Mouse (Mus musculus): Measurements from ENCODE around the gene Ttc9.

The Ttc9 gene

DNA sequence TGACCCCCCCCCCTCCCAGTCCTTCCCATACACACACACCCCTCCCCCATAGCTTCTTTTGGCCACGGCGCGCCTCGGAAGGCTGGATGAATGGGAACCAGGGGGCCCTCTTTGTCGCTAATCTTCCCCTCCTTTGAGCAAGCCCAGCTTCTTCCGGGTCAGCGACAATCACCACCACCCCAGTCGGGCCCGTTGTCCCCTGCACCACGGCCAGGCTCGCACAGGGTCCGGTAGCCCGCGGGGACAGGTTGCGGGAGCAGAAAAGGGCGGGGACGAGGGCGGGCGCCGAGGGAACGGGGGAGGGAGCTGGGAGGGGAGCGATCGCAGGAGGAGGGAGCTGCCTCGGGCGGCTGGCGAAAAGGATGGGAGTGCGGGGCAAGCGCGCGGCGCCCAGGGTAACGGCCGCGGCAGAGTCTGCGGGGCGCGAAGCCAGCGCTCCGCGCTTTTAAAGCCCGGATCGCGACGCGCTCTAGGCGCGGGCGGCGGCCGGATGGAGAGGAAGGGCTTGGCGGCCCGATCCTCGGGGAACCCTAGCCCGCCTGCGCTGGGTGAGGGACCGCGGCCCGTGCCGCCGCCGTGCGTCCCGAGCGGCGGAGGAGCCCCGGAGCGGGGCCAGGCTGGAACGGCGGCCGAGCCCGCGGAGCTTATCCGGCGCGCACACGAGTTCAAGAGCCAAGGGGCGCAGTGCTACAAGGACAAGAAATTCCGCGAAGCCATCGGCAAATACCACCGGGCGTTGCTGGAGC is at the start of gene Ttc9:
Ttc9 (plus strand) TSS at position 335 of the 746 bp plus-strand sequence.
- no peak for DNase-seq (ENCODE audit: low spot score in 2 of 2)

DNA sequence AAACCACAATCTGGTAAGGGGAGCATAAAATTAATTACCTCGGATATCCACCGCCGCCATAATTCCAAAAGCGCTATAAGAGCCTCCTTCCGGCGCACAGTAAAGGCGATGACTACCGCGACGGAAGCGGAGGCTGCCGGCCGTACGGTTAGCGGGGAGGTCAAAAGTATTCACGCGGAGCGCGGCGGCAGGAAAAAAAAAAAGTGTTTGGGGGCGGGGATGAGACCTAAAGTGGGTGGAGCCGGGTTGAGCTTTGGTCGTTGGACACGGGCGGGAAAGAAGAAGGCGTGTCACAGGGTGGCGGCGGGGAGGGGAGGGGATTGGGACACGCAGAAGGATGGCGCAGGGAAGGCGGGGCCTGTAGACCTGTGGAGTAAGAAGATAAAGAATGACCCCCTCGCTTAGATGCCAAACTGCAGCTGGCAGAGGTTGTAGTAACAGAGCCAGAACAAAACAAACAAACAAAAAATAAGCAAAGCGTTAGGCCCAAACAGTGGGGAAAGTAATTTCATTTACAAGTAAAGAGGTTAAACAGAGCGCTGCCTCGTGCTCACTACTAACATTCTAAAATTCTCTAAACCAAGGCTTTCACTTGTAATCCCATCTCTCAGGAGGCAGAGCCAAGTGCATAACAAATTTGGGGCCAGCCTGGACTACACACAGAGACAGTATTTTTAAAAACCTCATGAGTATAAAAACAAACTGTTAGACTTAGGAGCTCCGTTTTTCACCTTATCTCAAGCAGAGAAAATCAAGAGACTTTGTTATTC is 36.0 kb upstream of the Ttc9 start, which contains the start of gene Med6:
Med6 (minus strand) TSS at position 107 of the 770 bp plus-strand sequence.
- DNase-seq (ENCODE audit: low spot score in 2 of 2) = peak; percentile 91 to 92

DNA sequence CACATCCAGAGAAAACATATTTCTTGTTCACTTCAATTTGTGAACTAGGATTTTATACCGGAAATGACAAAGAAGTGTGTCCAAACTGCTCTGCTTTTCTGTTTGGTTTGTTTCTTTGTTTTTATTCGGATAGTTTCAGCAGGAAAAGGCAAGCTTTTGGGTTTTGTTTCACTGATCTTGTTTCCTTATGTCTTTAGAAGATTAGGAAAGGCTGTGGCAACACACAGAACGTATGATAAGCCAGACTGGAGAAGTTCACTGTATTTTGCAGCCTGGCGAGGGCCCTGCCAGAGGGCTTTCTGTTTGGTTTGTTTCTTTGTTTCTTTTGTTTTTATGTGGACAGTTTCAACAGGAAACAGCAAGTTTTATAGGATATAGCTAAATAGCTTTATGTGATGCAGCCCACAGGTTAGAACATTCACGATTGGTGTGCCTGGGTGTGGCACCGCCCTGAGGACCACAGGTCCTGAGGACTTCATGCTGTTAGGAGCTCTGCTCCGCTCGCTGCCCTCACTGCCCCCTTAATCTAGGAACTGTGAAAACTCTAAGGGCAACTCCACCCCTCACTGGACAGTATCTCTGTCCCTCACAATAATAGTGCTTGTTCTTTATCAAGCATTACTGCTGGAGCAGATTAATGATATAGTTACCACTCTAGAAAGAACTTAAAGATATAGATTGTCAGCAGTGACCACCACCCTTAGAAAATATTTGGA is 34.3 kb upstream of the Ttc9 start:
- no peak for DNase-seq (ENCODE audit: low spot score in 2 of 2)

DNA sequence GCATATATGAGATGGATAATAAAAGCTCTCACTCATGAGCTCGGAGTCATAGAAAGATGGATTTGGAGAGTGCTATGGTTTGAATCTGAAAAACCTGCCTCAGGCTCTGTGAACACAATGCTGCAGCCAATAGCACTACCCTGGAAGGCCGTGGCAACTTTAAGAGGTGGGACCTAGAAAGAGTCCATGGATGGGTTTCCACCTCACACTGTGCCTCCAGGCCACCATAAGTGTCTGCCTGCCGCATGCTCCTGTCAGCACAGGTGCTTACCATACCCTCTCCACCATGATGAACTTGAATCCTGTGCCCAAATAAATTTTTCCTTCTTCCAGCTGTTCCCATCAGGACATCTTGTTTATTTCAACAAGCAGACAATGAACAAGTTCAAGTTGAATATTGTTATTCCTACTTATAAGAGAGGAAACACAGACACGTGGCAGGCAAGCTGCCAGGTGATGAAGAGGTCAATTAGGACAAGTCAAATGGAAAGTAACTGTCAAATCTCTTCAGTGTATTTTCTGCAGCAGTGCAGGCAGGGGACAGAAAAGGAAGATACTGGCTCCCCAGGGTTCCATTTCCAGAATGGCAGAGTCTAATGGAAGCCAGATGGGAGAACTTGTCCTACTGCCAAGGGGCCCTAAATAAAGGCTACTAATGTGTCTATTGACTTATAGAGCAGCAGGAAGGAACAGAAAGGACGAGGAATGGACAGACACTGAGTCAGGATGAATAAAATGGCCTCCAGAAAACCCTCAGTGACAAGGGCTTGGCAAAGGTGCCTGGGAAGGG is 25.9 kb upstream of the Ttc9 start:
- DNase-seq (ENCODE audit: low spot score in 2 of 2) = no peak

DNA sequence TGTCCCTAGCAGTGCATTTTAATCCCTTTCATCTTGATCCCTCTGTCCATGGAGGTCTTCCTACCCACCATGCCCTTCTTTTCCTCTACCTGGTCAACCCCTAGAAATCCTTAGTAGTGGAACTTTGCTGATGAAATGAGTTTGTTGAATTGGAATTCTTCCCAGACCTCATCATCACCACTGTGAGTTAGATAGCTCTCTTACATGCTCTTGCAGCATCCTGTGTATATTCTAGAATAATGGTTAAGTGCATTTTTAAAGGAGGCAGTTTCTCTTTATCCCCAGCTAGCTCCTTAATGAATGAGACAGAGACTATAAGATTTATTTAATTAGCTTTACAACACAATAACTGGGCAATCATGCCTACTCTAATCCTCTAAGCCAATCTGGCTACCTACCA is 21.6 kb upstream of the Ttc9 start:
- no peak for DNase-seq (ENCODE audit: low spot score in 2 of 2)

DNA sequence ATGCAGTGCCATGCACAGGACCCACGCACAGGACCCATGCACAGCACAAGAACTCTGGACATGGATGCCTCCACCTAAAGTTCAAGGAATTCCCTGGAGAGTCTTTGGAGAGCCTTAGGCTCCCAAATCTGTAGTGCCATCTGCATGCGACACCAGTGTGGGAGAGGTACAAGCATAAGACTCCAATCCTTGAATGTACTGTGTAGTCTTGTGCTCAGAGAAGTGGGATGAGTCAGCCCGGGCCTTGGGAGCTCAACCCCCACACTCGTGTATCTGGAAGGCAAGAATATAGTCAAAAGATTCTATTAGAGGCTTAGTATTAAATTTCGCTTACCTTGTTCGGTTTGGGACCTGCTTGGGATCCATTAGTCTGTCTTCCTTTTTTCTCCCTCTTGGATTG is 15.2 kb upstream of the Ttc9 start:
- no peak for DNase-seq (ENCODE audit: low spot score in 2 of 2)

DNA sequence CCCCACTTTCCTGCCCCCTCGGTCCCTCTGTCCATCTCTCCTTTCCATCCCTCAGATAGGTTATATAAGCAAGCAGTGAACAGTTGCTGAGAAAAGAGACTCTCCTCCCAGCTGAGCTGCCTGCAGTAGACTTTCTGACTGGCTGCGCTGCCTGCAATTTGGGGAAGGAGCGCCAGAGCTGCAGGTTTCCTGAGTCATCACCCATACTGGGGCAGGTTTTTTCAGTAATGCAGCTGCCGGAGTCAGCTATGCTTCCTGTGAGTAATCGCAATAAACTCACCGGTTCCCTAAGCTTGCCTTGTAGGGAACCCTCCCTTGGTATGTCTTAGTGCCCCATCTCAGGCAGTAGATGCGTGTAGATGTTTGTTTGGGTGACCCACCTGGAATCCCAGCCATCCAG is 14.1 kb upstream of the Ttc9 start:
- no peak for DNase-seq (ENCODE audit: low spot score in 2 of 2)

DNA sequence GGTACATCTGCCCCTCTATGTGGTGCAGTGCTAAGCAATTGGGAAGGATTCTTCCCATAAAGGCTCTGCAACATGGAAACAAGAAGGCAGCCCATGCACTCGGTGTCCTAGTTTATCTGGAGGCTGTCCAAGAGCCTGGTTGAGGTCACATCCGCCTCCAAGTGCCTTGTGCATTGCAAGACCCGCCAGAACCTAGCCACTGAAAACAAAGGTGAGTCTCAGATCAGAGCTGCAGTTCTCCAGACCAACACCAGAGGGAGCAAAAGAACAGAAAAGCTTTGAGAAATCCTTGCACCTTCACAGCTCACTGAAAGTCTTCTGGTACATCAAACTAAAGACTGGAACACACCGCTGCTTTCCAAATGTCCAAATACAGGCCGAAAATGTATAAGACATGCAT is 11.7 kb upstream of the Ttc9 start:
- DNase-seq (ENCODE audit: low spot score in 2 of 2) = peak; percentile 47 to 70

DNA sequence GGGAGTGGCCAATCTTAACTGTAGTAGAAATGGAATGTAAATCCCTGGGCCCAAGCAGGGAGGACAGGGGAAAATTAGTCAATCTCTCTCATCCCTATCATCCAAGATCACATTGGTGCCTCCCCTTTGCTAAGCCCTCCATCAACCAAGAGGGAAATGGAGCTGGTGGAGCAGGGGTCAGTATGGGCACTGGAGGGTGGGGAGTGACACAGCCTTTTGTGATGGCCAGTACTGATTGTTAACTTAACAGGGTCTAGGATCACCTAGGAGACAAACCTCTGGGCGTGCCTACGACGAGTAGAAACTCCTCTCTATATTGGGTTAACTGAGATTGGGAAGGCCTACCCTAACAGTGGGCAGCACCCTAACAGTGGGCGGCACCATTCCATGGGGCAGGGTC is 7.7 kb upstream of the Ttc9 start:
- no peak for DNase-seq (ENCODE audit: low spot score in 2 of 2)

DNA sequence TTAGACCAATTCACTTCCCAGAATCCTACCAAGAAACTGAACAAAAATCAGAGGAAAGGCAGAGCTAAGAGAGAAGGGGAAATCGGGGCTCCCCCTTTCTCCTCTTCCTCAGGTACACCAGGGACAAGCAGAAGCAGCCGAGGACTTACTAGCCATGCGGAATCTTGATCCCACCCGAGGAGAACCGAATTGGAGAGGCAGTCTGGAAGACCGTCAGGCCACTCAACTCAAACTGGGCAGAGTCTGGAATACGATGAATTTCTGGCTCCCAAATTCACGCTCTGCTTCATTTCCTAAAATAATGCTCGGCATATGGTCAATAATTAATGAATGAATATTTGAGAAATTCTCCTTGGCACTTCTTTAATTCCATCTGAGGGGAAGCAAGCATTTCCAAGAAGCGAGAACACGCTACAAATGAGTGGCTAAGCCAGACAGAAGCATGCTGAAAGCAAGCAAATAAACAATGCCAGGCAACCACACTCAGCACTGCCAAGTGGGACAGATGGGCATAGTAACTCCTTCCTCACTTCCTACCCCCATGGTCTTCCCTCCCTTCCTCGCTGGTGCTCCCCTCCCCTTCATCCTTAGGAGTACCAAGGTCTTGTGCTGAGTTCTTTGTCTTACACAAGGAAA is 4.7 kb upstream of the Ttc9 start:
- DNase-seq (ENCODE audit: low spot score in 2 of 2) = no peak

DNA sequence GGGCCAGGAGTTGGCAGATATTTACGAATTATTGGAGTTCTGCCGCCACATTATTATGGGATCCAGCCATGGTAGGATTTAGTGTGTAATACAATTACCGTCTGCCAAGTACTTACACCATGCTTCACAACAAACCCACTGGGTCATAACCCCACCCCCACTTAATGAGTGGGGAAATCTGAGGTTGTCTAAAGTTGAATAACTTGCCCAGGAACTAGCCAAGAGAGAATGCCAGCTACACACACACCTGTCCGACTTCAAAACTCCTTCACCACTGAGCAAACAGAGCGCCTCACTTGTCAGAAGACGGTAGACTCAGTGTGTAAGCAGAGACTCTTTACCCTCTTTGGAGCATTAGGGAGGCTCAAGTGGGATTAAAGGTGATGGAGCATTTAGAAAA is 3.6 kb upstream of the Ttc9 start:
- DNase-seq (ENCODE audit: low spot score in 2 of 2) = no peak

DNA sequence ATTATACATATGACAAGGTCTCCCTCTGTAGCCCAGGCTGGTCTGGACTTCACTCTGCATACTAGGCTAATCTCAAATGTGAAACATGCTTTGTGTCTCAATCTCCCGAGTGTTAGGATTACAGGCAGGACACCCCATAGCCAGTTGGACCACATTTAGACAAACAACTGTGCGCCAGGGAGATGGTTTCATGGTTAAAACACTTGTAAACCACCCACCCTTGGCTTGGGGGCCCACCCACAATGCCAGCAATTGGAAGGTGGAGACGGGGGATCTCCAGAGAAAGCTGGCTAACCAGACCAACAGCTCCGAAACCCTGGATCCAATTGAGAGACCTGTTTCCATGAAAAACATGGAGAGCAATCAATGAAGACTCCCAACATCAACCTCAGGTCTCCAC is 3.0 kb upstream of the Ttc9 start:
- no peak for DNase-seq (ENCODE audit: low spot score in 2 of 2)

DNA sequence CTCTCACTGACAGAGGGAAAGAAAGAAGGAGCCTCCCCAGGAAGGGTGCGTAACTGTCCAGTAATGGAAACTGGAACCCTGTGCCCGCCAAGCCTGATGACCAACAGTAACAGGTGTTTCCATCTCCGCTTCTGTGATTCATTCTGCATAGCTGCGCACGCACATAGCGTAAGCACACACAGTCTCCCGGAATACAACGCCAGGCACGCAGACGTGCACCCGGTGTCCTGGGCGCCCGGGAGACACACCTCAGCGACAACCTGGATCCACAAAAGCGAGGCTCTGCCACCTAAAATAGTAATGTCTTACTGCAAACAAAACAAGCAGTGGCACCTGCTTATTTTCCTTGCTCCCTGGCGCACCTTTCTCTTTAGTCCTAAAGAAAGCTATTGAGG is 532 bp upstream of the Ttc9 start:
- DNase-seq (ENCODE audit: low spot score in 2 of 2) = no peak

DNA sequence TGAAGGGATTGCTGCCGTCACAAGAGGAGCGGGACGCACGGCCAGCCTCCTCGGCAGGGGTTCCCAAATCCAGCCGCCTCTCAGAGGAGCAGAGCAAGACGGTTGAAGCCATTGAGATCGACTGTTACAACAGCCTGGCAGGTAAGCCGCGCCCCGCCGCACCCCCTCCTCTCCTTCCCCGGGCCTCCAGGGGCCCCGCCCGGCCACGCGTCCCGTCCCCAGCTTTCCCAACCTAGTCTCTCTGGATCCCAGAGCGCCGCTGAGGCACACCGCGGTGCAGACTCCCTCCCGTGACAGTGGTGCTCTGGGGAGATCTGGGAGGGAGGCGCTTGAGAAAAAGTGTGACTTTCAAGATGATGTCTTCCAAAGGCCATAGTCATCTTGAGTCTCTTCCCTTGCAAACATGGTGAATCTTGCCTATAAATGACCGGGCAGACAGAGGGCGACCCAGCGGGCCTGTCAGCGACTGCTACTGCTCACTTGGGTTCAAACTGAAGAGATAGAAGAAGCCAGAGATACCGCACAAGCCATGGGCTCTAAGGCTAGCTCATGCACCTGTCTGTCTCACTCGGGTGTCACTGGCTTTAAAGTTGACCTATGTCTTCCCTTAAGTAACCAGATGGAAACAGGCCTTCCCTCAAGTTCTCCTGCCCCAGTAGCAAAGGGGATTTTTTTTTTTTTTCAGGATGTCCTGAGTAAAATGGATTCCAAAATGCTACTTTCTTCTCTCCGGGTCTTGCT is 782 bp downstream of the Ttc9 start:
- no peak for DNase-seq (ENCODE audit: low spot score in 2 of 2)

DNA sequence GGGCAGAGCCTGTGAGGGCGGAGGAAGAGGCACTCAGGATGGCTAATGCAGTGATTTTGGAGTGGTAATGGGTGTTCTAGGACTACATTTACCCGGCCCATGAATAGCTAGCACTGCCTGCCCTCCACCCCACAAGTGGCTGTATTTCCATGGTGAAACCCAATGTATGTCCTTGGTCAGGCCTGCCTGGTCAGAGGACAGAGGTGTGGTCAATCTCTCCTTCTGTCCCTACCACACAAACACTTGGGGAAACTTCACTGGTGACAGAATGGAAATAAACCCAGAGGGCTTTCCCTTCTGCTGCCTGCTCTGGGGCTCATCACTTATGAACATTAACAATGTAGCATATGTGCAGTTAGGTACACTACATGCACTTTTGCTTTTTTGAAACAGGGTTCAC is 2.2 kb downstream of the Ttc9 start:
- no peak for DNase-seq (ENCODE audit: low spot score in 2 of 2)

DNA sequence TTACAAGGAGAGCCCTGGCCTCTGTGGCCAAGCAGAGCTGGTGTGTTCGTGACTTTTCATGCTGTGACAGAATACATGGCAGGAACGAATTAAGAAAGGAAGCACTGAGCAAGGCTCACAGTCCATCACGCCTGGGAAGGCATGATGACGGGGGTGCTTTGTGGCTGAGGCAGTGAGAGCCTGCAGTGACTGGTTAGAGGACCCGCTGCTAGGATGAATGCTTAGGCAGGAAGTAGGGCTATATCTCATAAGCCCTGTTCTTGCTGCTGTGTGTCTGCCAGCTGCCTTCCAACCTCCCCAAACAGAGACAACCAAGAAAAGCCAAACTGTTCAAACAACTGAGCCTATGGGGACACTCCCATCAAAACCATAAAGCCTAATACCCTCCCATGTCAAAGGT is 9.6 kb downstream of the Ttc9 start:
- no peak for DNase-seq (ENCODE audit: low spot score in 2 of 2)

DNA sequence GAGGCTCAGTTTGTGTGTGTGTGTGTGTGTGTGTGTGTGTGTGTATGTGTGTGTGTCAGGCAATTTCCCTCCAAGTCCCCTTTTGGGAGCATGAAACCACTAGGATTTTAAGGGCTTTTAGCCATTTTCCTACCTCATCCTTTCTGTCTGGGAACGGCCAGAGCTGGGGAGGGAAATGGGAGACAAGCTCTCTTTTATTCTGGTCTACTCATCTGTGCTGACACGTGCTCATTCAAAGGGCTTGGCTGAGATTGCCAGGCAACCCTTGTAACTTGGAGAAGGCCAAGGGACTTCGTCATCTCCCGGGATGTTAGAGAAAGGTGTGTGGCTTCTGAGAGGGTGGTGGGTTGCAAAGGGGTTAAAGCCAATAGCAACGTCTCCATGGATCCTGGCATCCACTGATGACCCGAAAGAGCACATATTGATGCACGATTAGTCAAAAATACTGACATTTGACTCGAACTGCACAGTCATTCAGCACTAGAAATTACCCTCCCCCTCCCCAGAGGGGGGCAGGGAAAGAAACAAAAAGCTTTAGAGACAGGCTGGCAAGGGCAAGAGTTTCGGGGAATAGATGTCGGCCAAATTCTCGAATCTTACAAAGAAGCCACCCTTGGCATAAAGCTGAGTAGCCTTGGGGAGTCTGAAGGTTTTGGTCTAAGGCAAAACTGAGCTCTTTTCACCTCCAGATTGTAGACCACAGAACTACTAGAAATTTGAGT is 11.5 kb downstream of the Ttc9 start:
- DNase-seq (ENCODE audit: low spot score in 2 of 2) = no peak

DNA sequence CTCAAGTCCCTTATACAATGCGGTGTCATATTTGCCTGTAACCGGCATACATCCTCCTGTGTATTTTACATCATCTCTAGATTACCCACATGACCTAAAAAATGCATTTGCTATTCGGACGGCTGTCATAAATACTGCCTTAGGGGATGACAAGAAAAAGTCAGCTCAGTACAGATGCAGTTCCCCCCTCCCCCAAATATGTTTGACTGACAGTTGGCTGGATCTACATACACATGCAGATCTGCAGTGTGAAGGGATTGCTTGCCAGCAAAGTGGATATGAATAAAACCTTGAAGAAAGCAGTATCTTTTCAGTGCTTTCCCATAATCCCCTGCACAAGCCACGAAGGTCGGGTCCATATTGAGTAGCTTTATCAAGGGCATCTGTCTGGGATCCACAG is 15.8 kb downstream of the Ttc9 start:
- DNase-seq (ENCODE audit: low spot score in 2 of 2) = no peak

DNA sequence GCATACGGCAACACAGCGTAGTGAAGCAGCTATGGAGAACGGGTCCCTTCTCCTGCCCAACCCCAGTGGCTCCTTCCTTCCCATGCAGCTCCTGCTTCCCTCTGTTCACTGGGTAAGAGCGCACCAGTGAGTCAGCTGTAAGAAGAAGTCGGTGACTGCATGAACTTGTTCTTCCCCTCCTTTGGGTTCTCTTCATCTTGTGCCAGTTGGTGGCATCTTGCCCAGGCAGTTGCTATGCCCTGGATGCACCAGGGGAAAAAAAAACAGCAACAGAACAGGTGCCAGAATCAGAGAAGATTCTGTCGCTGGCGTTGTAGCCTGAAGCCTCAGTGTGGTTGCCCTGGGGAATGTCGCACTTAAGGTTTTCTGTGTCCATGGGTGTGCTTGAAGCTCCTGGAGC is 22.3 kb downstream of the Ttc9 start:
- DNase-seq (ENCODE audit: low spot score in 2 of 2) = no peak

DNA sequence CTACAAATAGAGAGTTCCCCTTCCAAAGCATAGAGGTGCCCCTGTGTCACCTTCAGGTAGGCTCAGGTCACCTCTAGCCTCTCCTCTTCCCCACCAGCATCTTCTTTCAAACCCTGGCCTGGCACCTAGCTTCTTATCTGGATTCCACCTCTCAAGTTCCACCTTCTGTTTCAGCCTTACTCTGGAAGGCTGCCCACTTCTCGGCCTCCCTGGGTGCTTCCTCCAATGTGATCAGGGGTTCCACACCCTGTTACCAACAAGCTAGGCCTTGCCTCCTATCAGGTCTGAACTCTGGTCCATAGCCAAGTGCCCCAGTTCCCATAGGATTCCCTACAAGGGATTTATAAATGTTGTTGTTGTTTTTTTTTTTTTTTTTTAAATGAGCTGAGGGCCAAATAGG is 26.3 kb downstream of the Ttc9 start:
- DNase-seq (ENCODE audit: low spot score in 2 of 2) = no peak

Data from natural killer cell, adult 2 months (primary cell).